Mouse (Mus musculus) erythroblast, embryonic 14.5 days (primary cell): ENCODE measurements around the gene 1700067K01Rik. TPM values are rescaled to one million over a fixed set of nuclear protein-coding genes. Genes with fewer than 3 reads are reported as not detected.

Experiments used
- H3K27me3 ChIP-seq: 2 replicates; pipeline ENCODE4 v1.6.1; 2012; ENCODE audit warnings: inconsistent platforms; ENCODE audit not compliant: control insufficient read depth
- H3K36me3 ChIP-seq: 2 replicates; pipeline ENCODE4 v1.6.1; 2012; ENCODE audit warnings: mild to moderate bottlenecking, inconsistent platforms; ENCODE audit not compliant: control insufficient read depth
- H3K4me1 ChIP-seq: 2 replicates; pipeline ENCODE4 v1.6.1; 2012; ENCODE audit warnings: inconsistent platforms; ENCODE audit not compliant: control insufficient read depth
- H3K4me3 ChIP-seq: replicated peaks from 2 replicates; pipeline ENCODE3; 2012; ENCODE audit warnings: moderate library complexity, mild to moderate bottlenecking, inconsistent platforms
- H3K9me3 ChIP-seq: 2 replicates; pipeline ENCODE4 v1.6.1; 2012; ENCODE audit warnings: low read length, inconsistent platforms, mixed read lengths; ENCODE audit not compliant: control insufficient read depth
- GATA1 ChIP-seq: IDR thresholded peaks from 2 replicates; pipeline ENCODE4 v1.6.1; 2012; ENCODE audit warnings: low read length, inconsistent platforms, mixed read lengths
- TAL1 ChIP-seq: IDR thresholded peaks from 3 replicates; pipeline ENCODE4 v1.6.1; 2012; ENCODE audit warnings: low read length, inconsistent platforms, mixed read lengths
- polyA plus RNA-seq: library from polyadenylated mRNA; stranded (reverse); fragments of >175 nt; gene quantifications from 2 replicates; pipeline ENCODE4 v1.2.3, GENCODE M21; 2012

Gene 1700067K01Rik
- polyA plus RNA-seq, 1 experiment, result 0.71 TPM

DNA sequence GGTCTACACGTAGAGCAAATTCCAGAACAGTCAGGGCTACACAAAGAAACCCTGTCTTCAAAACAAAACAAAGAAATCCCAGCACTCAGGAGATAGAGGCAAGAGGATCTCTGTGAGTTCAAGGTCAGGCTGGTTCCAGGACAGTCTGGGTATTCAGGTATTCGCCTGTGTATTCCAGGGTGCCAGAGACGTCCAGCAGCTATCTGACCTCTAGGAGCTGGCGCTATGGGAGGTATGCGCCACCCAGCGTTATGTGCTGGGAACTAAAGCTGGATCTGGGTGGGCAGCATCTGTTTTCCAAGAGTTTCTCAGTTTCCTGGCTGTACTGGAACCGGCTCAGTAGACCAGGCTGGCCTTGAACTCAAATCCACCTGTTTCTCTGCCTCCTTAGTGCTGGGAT lies 7.1 kb downstream of the 1700067K01Rik start:
- peaks cover 14% of the 10 kb centered on the region; the same call in 1 of the 2 replicates for H3K9me3 ChIP-seq
- TF ChIP-seq GATA1 (no peak), TAL1 (no peak)
- peaks cover 11% of the 10 kb centered on the region for H3K36me3 ChIP-seq
- H3K4me3 ChIP-seq, result no peak overlapping the region
- peaks cover 37% of the 10 kb centered on the region for H3K4me1 ChIP-seq
- peaks cover 49% of the 10 kb centered on the region for H3K27me3 ChIP-seq

GRCm38 (mm10) chr8:84009876-84010275 lies 8.6 kb downstream of the 1700067K01Rik start:
- no peak for TF ChIP-seq GATA1
- no peak for TF ChIP-seq TAL1
- H3K4me3 ChIP-seq, result no peak overlapping the region
- H3K27me3 ChIP-seq, result peaks cover 63% of the 10 kb centered on the region
- peaks cover 23% of the 10 kb centered on the region for H3K4me1 ChIP-seq
- H3K9me3 ChIP-seq, result peaks cover 22% of the 10 kb centered on the region; the same call in 1 of the 2 replicates
- no peaks in the 10 kb centered on the region; the same call in 1 of the 2 replicates for H3K36me3 ChIP-seq

- Histone ChIP-seq H3K27me3 (peaks cover 64% of the 10 kb centered on the region), H3K9me3 (peaks cover 24% of the 10 kb centered on the region; the same call in 1 of the 2 replicates), H3K4me1 (peaks cover 17% of the 10 kb centered on the region), H3K4me3 (peak overlapping the region; percentile 29), H3K36me3 (no peaks in the 10 kb centered on the region; the same call in 1 of the 2 replicates)
- no peak for TF ChIP-seq TAL1
Measured at GRCm38 (mm10) chr8:84010625-84011611, 9.6 kb downstream of the 1700067K01Rik start.

- no peaks in the 10 kb centered on the region for H3K36me3 ChIP-seq
- TF ChIP-seq GATA1 (no peak), TAL1 (no peak)
- H3K4me3 ChIP-seq, result peak within 1 kb of the TSS; percentile 29
- peaks cover 17% of the 10 kb centered on the region for H3K4me1 ChIP-seq
- H3K27me3 ChIP-seq, result peaks cover 64% of the 10 kb centered on the region
- H3K9me3 ChIP-seq, result peaks cover 26% of the 10 kb centered on the region; the same call in 1 of the 2 replicates
Measured at GRCm38 (mm10) chr8:84011705-84012498, 10.6 kb downstream of the 1700067K01Rik start, which contains the start of gene 2210011C24Rik. TSS of gene 2210011C24Rik (minus strand) at chr8:84012171.

GRCm38 (mm10) chr8:84012499-84013165 lies 11.3 kb downstream of the 1700067K01Rik start:
- H3K9me3 ChIP-seq, result peaks cover 26% of the 10 kb centered on the region; the same call in 1 of the 2 replicates
- no peaks in the 10 kb centered on the region for H3K36me3 ChIP-seq
- peaks cover 64% of the 10 kb centered on the region for H3K27me3 ChIP-seq
- peaks cover 17% of the 10 kb centered on the region for H3K4me1 ChIP-seq
- no peak overlapping the region for H3K4me3 ChIP-seq
- TF ChIP-seq GATA1 (no peak), TAL1 (no peak)

- Histone ChIP-seq H3K9me3 (peaks cover 22% of the 10 kb centered on the region; the same call in 1 of the 2 replicates), H3K4me1 (peaks cover 13% of the 10 kb centered on the region), H3K36me3 (no peaks in the 10 kb centered on the region), H3K27me3 (peaks cover 48% of the 10 kb centered on the region), H3K4me3 (no peak overlapping the region)
- TF ChIP-seq GATA1, result no peak
- TF ChIP-seq TAL1, result no peak
Measured at GRCm38 (mm10) chr8:84015833-84016232, 14.5 kb downstream of the 1700067K01Rik start.

GRCm38 (mm10) chr8:84019738-84020137 lies 18.4 kb downstream of the 1700067K01Rik start:
- TF ChIP-seq TAL1 (no peak), GATA1 (no peak)
- peaks cover 42% of the 10 kb centered on the region for H3K27me3 ChIP-seq
- H3K4me3 ChIP-seq, result no peak overlapping the region
- no peaks in the 10 kb centered on the region for H3K4me1 ChIP-seq
- peaks cover 4% of the 10 kb centered on the region; the same call in 1 of the 2 replicates for H3K9me3 ChIP-seq
- no peaks in the 10 kb centered on the region for H3K36me3 ChIP-seq

DNA sequence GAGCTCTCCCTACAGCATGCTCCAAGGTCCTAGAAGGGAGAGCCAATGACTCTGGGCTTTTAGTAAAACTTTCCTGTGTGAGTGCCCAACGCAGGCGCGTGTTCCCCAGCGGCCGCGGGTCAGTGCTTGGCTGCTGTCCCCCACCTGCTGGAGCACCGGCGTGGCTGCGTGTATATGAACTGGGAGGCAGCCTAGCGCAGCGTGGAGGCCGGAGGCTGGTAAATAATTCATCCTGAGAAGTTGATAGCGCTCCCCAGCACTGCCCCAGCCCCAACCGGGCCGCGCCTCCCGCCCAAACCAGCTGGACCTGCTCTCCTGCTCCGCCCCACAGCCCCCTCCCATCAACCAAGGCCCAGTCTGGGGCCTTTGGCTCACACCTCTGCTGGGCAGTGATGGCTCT lies 19.8 kb downstream of the 1700067K01Rik start, which contains the start of gene Palm3:
TSS of gene Palm3 (plus strand) at position 376 of the 400 bp plus-strand sequence.
- H3K4me1 ChIP-seq, result peaks cover 5% of the 10 kb centered on the region
- peaks cover 53% of the 10 kb centered on the region for H3K27me3 ChIP-seq
- no peak within 1 kb of the TSS for H3K4me3 ChIP-seq
- no peaks in the 10 kb centered on the region for H3K36me3 ChIP-seq
- H3K9me3 ChIP-seq, result 0 out of 2 replicates have a peak, but pooled peaks cover under 1% of the 10 kb centered on the region
- TF ChIP-seq TAL1 (no peak), GATA1 (no peak)
